Mouse (Mus musculus) heart, postnatal 0 days (tissue): ENCODE results near the gene Slco2b1.
A peak's percentile ranks its signal among the peaks of the same experiment; 100 is the strongest.

Experiments
- CTCF ChIP-seq: IDR thresholded peaks from 2 replicates; pipeline ENCODE4 v1.5.1; 2016; ENCODE audit warnings: antibody characterized with exemption, control low read depth, low read depth
- EP300 ChIP-seq: IDR thresholded peaks from 2 replicates; pipeline ENCODE4 v1.6.1; 2016; ENCODE audit warnings: antibody characterized with exemption, low read depth

GRCm38 (mm10) chr7:99625722-99626375, 85.3 kb downstream of the Slco2b1 start:
- TF ChIP-seq EP300 = no peak
- peak; percentile 88 for TF ChIP-seq CTCF
